Mouse (Mus musculus) gastrocnemius, postnatal 25 days (tissue): ENCODE data around the gene 1190007I07Rik. TPM values are rescaled to one million over a fixed set of nuclear protein-coding genes. Genes with fewer than 3 reads are reported as not detected.

Source experiments
- DNase-seq: peaks from one replicate; pipeline ENCODE4 v3.0.0; 2022
- long read RNA-seq, 2 experiments: library from polyadenylated mRNA; stranded (forward); transcript quantifications; one replicate each; pipeline ENCODE4 v2.0.0; 2021
- total RNA-seq, 2 experiments: library from RNA; stranded (reverse); gene quantifications; 1 replicate in 1 of 2; 2 replicates in 1 of 2; pipeline ENCODE4 v1.2.3; 2021

The 1190007I07Rik gene
- 10 to 100 TPM; 28.8 to 30.7 TPM for total RNA-seq
- long read RNA-seq, experiment 1, transcript 1190007I07Rik-202 (2 exons, 586 nt): minor isoform, 5 of 61 reads
- long read RNA-seq, experiment 1, transcript 1190007I07Rik-203 (3 exons, 406 nt): minor isoform, 14 of 61 reads
- long read RNA-seq, experiment 1, transcript 1190007I07Rik-201 (3 exons, 716 nt): major isoform, 37 of 61 reads
- long read RNA-seq, experiment 1, partial matches to known transcripts: 1 of 61 reads
- long read RNA-seq, experiment 1, other reads (novel, unspliced or antisense): 2 of 61 reads
- long read RNA-seq, experiment 2, transcript 1190007I07Rik-203 (3 exons, 406 nt): minor isoform, 8 of 53 reads
- long read RNA-seq, experiment 2, transcript 1190007I07Rik-201 (3 exons, 716 nt): major isoform, 33 of 53 reads
- long read RNA-seq, experiment 2, transcript 1190007I07Rik-202 (2 exons, 586 nt): minor isoform, 7 of 53 reads
- long read RNA-seq, experiment 2, partial matches to known transcripts: 0 of 53 reads
- long read RNA-seq, experiment 2, other reads (novel, unspliced or antisense): 3 of 53 reads

GRCm38 (mm10) chr10:82622671-82623552, at the start of gene 1190007I07Rik:
Gene 1190007I07Rik, minus strand, starts transcription at chr10:82623228.
- DNase-seq: peak; percentile 86

GRCm38 (mm10) chr10:82670205-82670604, 47.2 kb upstream of the 1190007I07Rik start:
- DNase-seq: no peak

- peak; percentile 65 for DNase-seq
Measured at GRCm38 (mm10) chr10:82666436-82667234, 43.6 kb upstream of the 1190007I07Rik start.

- no peak for DNase-seq
Measured at GRCm38 (mm10) chr10:82665951-82666350, 42.9 kb upstream of the 1190007I07Rik start.

GRCm38 (mm10) chr10:82663289-82663688, 40.3 kb upstream of the 1190007I07Rik start:
- DNase-seq: no peak

GRCm38 (mm10) chr10:82662267-82662990, 39.4 kb upstream of the 1190007I07Rik start:
- DNase-seq: no peak

- DNase-seq: no peak
Measured at GRCm38 (mm10) chr10:82661820-82662219, 38.8 kb upstream of the 1190007I07Rik start.

GRCm38 (mm10) chr10:82654581-82654980, 31.6 kb upstream of the 1190007I07Rik start:
- no peak for DNase-seq

- DNase-seq: no peak
Measured at GRCm38 (mm10) chr10:82652625-82653024, 29.6 kb upstream of the 1190007I07Rik start.

GRCm38 (mm10) chr10:82651221-82651620, 28.2 kb upstream of the 1190007I07Rik start:
- DNase-seq: no peak

GRCm38 (mm10) chr10:82647205-82647811, 24.3 kb upstream of the 1190007I07Rik start:
- DNase-seq: no peak

- DNase-seq: no peak
Measured at GRCm38 (mm10) chr10:82646083-82646482, 23.1 kb upstream of the 1190007I07Rik start.

- no peak for DNase-seq
Measured at GRCm38 (mm10) chr10:82641481-82641880, 18.5 kb upstream of the 1190007I07Rik start.

GRCm38 (mm10) chr10:82639032-82639698, 16.1 kb upstream of the 1190007I07Rik start:
- DNase-seq: no peak

- DNase-seq: no peak
Measured at GRCm38 (mm10) chr10:82636321-82636720, 13.3 kb upstream of the 1190007I07Rik start.

GRCm38 (mm10) chr10:82634348-82634747, 11.3 kb upstream of the 1190007I07Rik start:
- DNase-seq: no peak

GRCm38 (mm10) chr10:82632496-82633280, 9.7 kb upstream of the 1190007I07Rik start:
- no peak for DNase-seq

GRCm38 (mm10) chr10:82631133-82631532, 8.1 kb upstream of the 1190007I07Rik start:
- DNase-seq: no peak

- no peak for DNase-seq
Measured at GRCm38 (mm10) chr10:82630497-82630896, 7.5 kb upstream of the 1190007I07Rik start.
